Mouse (Mus musculus) forebrain, embryonic 14.5 days (tissue): Measurements from ENCODE around the gene Actr8. TPM values are rescaled to one million over a fixed set of nuclear protein-coding genes. Genes with fewer than 3 reads are reported as not detected.

Source experiments
- ATAC-seq: fragments of 200-750 bp; cut with Nextera tagmentation; 2 replicates; pipeline ENCODE4 v1.8.0; 2017; ENCODE audit warnings: mild to moderate bottlenecking, moderate library complexity
- DNase-seq: peaks from one replicate; pipeline ENCODE4 v3.0.0-alpha.2; 2015; ENCODE audit warnings: low spot score
- H3K27ac ChIP-seq: fragments of 300-500 bp; sonication (generic); 2 replicates; pipeline ENCODE4 v1.5.1; 2014; ENCODE audit warnings: low read depth, mild to moderate bottlenecking, control low read depth, low read length, moderate library complexity
- H3K27me3 ChIP-seq: fragments of 300-500 bp; sonication (generic); replicated peaks from 2 replicates; pipeline ENCODE4 v1.6.1; 2014; ENCODE audit warnings: low read length, control low read depth, mixed read lengths; ENCODE audit not compliant: control insufficient read depth, insufficient read depth
- H3K36me3 ChIP-seq: fragments of 300-500 bp; sonication (generic); 2 replicates; pipeline ENCODE4 v1.6.1; 2014; ENCODE audit warnings: low read length, control low read depth; ENCODE audit not compliant: control insufficient read depth, insufficient read depth
- H3K4me1 ChIP-seq: fragments of 300-500 bp; sonication (generic); 2 replicates; pipeline ENCODE4 v1.6.1; 2014; ENCODE audit warnings: antibody characterized with exemption, low read length, control low read depth; ENCODE audit not compliant: control insufficient read depth, insufficient read depth
- H3K4me2 ChIP-seq: fragments of 300-500 bp; sonication (generic); 2 replicates; pipeline ENCODE4 v1.6.1; 2014; ENCODE audit warnings: mild to moderate bottlenecking, control low read depth, low read length
- H3K4me3 ChIP-seq: fragments of 300-500 bp; sonication (generic); 2 replicates; pipeline ENCODE4 v1.5.1; 2014; ENCODE audit warnings: low read depth, low read length, control low read depth
- H3K9ac ChIP-seq: fragments of 300-500 bp; sonication (generic); 2 replicates; pipeline ENCODE4 v1.6.1; 2014; ENCODE audit warnings: mild to moderate bottlenecking, low read length, control low read depth, moderate library complexity
- H3K9me3 ChIP-seq: fragments of 300-500 bp; sonication (generic); replicated peaks from 2 replicates; pipeline ENCODE4 v1.6.1; 2016; ENCODE audit warnings: low read length, control low read depth, mixed read lengths; ENCODE audit not compliant: control insufficient read depth
- WGBS: fragments of 180-500 bp; shearing (Covaris S2); extraction: QIAGEN DNeasy Blood & Tissue Kit; methylation state at CpG from one replicate; pipeline ENCODE4 v1.1.7; 2014; 5-methylcytosine and 5-hydroxymethylcytosine counted together
- polyA plus RNA-seq: library from polyadenylated mRNA; unstranded; fragments of >200 nt; fragmentation: Nextera tagmentation; extraction: Ambion mirVana; gene quantifications from 2 replicates; pipeline ENCODE4 v1.2.1, GENCODE M21; 2014

The Actr8 gene
- 66.1 and 75.8 TPM in 2 replicates for polyA plus RNA-seq

- DNase-seq (peak; percentile 95), ATAC-seq (peak; percentile 94)
- Histone ChIP-seq H3K36me3 (peaks cover 62% of the 10 kb centered on the region), H3K27ac (peak within 1 kb of the TSS; percentile 82; the same call in 1 of the 2 replicates), H3K4me2 (peak within 1 kb of the TSS; percentile 69), H3K27me3 (no peaks in the 10 kb centered on the region), H3K9me3 (no peaks in the 10 kb centered on the region), H3K9ac (peak within 1 kb of the TSS; percentile 88), H3K4me1 (peaks cover 9% of the 10 kb centered on the region), H3K4me3 (peak within 1 kb of the TSS; percentile 71)
- WGBS: 4% methylated on average over 43 of the region's 44 CpGs
Observed at GRCm38 (mm10) chr14:29978254-29979204, at the start of gene Actr8. TSS of gene Actr8 (plus strand) at chr14:29978337.

GRCm38 (mm10) chr14:29928966-29929365 lies 49.2 kb upstream of the Actr8 start:
- H3K27me3 ChIP-seq: no peaks in the 10 kb centered on the region
- H3K36me3 ChIP-seq: no peaks in the 10 kb centered on the region
- no peaks in the 10 kb centered on the region for H3K4me1 ChIP-seq
- WGBS: 47% methylated on average over 4 of the region's 4 CpGs
- H3K9me3 ChIP-seq: no peaks in the 10 kb centered on the region
- ATAC-seq (no peak), DNase-seq (no peak)
- H3K9ac ChIP-seq: no peak overlapping the region
- no peak overlapping the region for H3K4me3 ChIP-seq
- no peak overlapping the region for H3K27ac ChIP-seq
- no peak overlapping the region for H3K4me2 ChIP-seq

DNA sequence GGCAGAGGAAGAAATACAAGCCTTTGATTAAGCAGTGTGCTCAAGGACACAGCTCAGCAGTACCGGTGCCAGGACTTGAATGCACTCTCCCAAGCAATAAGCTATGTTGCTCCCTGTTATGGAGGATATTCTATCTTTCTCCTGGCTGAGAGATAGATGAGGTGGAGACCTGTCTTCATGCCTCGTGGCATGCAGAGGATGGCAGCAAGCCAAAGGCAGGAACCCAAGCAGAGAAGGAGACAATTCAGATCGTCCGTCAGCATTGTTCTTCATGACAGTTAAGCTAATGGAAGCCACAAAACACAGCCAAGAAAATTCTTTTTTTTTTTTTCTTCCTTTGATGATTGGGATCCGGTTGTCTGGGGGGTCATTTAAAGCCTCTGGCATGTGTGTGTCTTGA lies 42.6 kb upstream of the Actr8 start:
- no peaks in the 10 kb centered on the region for H3K4me1 ChIP-seq
- no peaks in the 10 kb centered on the region for H3K36me3 ChIP-seq
- H3K9me3 ChIP-seq: no peaks in the 10 kb centered on the region
- no peak overlapping the region for H3K9ac ChIP-seq
- WGBS: 45% methylated on average over 5 of the region's 5 CpGs
- H3K4me3 ChIP-seq: no peak overlapping the region
- ATAC-seq: no peak
- no peaks in the 10 kb centered on the region for H3K27me3 ChIP-seq
- DNase-seq: no peak
- no peak overlapping the region for H3K27ac ChIP-seq
- no peak overlapping the region for H3K4me2 ChIP-seq

DNA sequence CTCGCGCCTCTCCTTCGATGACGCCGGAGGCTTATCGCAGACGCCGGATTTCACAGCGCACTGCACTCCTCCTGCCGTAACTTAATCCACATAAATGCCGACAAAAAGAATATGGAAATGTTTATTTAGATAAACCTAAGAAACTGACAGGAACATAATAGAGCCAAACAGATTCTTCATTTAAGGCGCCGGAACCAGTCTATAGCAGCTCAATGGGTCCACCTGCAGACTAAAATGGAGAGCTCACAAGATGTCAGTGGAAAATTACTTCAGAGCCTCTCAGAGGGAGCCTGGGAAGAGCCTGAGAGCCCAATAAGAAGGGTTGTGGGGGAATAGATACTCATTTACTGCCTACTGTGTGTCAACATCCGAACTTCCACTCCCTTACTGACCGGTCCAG lies 40.7 kb upstream of the Actr8 start:
- DNase-seq (peak; percentile 50), ATAC-seq (no peak)
- Histone ChIP-seq H3K9ac (no peak overlapping the region), H3K4me3 (no peak overlapping the region), H3K27me3 (no peaks in the 10 kb centered on the region), H3K4me2 (no peak overlapping the region), H3K27ac (no peak overlapping the region), H3K4me1 (no peaks in the 10 kb centered on the region), H3K9me3 (no peaks in the 10 kb centered on the region), H3K36me3 (no peaks in the 10 kb centered on the region)
- WGBS: 85% methylated on average over 15 of the region's 15 CpGs

DNA sequence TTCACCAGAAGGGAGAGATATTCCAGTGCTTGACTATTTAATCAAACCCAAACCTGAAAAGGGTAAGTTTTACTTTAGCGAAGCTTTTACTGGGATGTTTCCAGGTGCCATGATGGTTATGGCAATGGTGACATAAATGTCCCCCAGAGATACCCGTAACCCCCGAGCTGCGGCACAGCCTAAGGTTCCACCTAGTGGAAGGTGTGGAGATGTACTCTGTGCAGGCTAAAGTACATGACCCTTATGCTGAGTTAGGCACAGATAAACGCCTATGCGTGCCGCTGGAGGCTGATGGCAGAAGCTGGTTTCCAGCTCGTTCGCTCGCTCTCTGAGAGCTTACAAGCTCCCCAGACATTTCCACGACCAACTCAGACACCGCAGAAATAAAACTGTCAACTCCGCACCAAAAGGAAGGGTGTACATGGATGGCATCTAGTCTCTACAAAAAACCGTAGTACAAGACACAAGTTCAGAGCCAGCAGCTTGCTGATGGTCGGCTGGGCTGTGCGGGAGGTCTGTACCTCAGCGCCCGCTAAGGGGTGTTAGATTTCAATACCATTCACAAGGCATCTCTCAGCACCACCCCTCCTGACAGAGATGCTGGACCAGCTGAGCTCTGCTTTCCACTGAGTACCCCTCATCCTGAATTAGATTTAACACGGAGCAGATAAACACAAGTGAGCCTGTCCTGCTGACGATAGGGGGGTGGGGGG lies 38.4 kb upstream of the Actr8 start:
- ATAC-seq (peak; percentile 15; the same call in 1 of the 2 replicates), DNase-seq (no peak)
- Histone ChIP-seq H3K4me1 (no peaks in the 10 kb centered on the region), H3K9me3 (no peaks in the 10 kb centered on the region), H3K27ac (no peak overlapping the region), H3K27me3 (no peaks in the 10 kb centered on the region), H3K4me2 (peak overlapping the region; percentile 5), H3K4me3 (no peak overlapping the region), H3K9ac (peak overlapping the region; percentile 17), H3K36me3 (no peaks in the 10 kb centered on the region)
- 38% methylated on average over 20 of the region's 20 CpGs for WGBS

- no peaks in the 10 kb centered on the region for H3K27me3 ChIP-seq
- H3K27ac ChIP-seq: no peak overlapping the region
- H3K9ac ChIP-seq: peak overlapping the region; percentile 17
- WGBS: 11% methylated on average over 10 of the region's 10 CpGs
- H3K4me2 ChIP-seq: peak overlapping the region; percentile 5
- H3K9me3 ChIP-seq: no peaks in the 10 kb centered on the region
- H3K4me3 ChIP-seq: no peak overlapping the region
- peak; percentile 37; the same call in 1 of the 2 replicates for ATAC-seq
- H3K4me1 ChIP-seq: no peaks in the 10 kb centered on the region
- peak; percentile 41 for DNase-seq
- H3K36me3 ChIP-seq: no peaks in the 10 kb centered on the region
Observed at GRCm38 (mm10) chr14:29940313-29940812, 37.8 kb upstream of the Actr8 start.

DNA sequence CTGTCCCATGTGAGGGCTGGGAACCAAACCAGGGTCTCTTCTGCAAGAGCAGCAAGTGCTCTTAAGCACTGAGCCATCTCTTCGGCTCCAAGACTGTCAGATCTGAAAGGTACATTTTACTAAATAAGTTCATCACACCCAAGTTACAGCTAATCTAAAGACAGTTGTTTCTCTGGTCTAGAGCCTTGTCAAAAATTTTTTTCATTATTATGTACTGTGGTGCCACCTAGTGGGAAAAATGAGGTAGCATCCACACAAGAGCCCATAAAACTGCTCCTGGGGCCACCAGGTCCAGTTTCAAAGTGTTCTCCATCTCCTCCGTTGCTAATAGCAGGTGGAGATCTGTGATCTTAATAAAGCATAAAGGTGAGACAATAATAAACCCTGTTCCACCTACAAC lies 37.3 kb upstream of the Actr8 start:
- 0 out of 2 replicates have a peak, but pooled peaks have one; percentile 50 for ATAC-seq
- Histone ChIP-seq H3K4me3 (no peak overlapping the region), H3K4me2 (no peak overlapping the region), H3K9me3 (no peaks in the 10 kb centered on the region), H3K9ac (no peak overlapping the region), H3K4me1 (no peaks in the 10 kb centered on the region), H3K27me3 (no peaks in the 10 kb centered on the region), H3K27ac (no peak overlapping the region), H3K36me3 (no peaks in the 10 kb centered on the region)
- 4% methylated on average over 2 of the region's 2 CpGs for WGBS
- DNase-seq: peak; percentile 86

GRCm38 (mm10) chr14:29946761-29947309 lies 31.3 kb upstream of the Actr8 start:
- DNase-seq (no peak), ATAC-seq (no peak)
- Histone ChIP-seq H3K36me3 (no peaks in the 10 kb centered on the region), H3K9ac (no peak overlapping the region), H3K27me3 (no peaks in the 10 kb centered on the region), H3K4me2 (no peak overlapping the region), H3K4me3 (no peak overlapping the region), H3K27ac (no peak overlapping the region), H3K4me1 (no peaks in the 10 kb centered on the region), H3K9me3 (no peaks in the 10 kb centered on the region)
- WGBS: 76% methylated on average over 5 of the region's 5 CpGs
